Mouse (Mus musculus): ENCODE measurements around the gene Slit3.

Gene Slit3

DNA sequence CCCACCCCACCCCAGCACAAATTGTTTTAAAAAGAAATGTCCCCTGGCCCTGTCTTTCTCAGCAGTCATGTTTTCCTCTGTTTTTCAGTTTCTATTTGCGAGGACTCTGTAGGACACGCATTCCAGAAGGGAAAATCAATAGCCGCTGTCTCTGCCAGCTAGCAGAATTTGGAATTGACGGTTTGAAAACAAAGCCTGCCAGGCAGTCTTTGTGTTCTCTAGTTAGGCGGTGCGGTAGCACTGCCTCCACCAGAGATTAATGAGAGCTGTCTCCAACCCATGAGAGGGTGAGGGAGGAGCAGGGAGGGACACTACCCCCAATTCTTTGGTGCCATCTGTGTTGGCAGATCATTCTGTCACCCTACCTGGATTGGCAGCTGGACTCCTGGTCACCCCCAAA is 392.3 kb downstream of the Slit3 start:
- no peak for DNase-seq (ENCODE audit: low read depth, low spot score)

DNA sequence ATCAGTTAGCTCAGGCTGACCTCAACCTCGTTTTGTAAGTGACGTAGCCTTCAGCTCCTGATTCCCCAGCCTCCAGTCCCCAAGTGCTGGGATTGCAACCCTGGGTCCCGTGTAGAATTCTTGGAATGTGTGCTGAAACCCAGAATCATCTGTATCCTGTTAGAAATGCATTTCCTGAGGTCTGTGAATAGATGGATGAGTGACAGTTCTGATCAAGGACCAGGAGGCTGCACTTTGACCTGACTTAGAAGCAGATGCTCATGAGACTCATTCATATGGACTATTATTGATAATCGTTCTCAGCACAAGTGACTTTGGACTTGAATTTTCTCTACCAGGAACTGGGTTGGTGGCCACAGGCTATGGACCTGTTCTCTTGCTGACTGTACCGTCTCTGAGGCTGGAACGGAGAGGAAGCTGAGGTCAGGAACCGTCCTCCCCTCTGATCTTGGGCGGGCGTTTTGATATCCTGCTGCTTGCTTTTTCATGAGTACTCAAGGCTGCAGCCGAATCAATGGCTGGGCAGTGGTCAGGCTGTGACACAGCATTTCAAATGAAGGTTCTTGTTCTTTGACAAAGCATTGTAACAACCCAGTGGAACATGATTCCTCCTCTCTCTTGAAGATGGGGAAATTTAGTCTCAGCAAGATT is 401.9 kb downstream of the Slit3 start:
- no peak for DNase-seq (ENCODE audit: low read depth, low spot score)

DNA sequence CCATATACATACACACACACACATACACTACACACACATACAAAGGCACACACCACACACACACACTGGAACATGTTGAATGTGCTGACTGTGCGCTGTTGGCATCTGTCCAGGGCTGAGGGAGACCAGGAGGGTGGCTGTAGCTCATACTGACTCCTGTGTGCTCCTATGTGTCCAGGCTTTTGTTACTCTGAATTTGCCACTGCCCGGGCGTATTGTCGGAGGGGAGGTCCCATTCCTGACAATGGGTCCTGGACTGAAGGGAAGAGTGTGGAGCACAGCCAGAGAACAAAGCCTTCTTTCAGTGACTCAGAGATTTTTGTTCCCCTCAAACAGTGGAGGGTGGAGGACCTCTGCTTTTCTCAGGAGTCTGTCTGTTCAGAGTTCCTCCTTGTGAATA is 402.7 kb downstream of the Slit3 start:
- no peak for DNase-seq (ENCODE audit: low read depth, low spot score)

DNA sequence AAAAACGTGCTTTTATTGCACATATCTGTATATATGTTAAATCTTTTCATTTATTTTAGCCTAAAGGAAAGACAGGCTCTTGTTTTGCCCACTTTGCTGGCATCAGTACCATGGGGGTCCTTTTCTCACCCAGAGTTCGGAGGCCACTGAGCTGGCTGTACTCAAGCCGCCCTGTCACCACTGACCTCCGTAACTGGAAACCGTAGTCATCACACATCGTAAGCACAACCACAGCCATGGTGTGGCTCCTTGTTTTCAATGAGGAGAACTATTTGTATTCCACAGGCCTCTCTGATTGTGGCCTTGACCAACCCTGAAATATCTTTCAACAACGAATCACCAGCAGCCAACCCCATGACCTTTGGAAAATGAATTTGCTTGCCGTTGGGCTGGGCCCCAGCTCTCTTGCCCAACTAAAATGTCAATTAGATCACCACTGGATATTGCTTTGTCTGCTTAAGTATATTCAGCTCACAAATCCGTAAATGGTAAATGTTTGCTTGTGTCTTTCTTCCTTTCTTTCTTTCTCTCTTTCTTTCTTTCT is 405.3 kb downstream of the Slit3 start:
- no peak for DNase-seq (ENCODE audit: low read depth, low spot score)

DNA sequence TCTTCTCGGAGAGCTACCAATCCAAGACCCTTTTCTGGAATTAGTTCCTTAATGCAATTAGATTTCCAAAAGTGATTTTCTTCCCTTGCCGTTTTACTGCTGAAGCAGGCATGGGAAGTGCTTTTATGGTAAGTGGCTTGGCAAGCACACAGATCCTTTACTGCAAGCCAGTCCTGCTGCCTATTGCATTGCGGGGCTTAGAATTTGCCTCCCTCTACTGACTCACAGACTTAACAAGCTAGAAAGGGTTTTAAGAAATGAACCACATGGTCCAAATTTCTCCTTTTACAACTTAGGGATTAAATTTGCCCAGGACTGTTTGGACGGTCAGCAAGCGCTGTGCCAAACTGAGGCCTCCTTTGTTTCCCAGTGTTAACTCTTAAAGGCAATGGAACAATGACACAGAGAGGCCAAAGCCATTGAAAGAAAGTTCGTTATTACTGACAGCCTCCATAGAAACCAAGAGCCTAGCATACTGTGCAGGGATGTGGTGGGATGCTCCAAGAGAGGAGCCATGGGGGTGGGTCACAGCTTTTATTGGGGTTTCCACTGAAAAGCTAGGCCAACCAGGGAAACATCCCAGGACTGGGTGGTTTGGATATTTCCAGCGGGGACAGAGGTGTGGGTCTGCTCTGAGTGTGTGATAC is 406.9 kb downstream of the Slit3 start:
- no peak for DNase-seq (ENCODE audit: low read depth, low spot score)

DNA sequence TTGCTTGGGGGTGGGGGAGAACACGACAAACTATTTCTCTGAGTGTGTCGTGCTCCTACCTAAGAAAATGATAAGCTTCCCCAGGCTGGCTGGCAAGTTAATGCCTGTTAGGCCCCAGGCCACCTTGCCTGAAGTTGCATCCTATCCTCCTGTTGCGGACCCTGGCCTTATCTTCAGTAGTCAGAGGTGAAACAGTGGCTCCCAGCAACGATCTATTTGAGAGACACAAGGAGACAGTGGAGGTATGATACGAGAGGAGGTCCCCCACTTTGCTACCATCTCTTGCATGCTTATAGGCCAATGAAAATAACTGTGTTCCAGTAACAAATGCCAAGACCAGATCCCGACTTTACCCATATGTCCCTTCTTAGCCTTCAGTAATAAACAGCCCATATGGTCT is 414.0 kb downstream of the Slit3 start:
- no peak for DNase-seq (ENCODE audit: low read depth, low spot score)

DNA sequence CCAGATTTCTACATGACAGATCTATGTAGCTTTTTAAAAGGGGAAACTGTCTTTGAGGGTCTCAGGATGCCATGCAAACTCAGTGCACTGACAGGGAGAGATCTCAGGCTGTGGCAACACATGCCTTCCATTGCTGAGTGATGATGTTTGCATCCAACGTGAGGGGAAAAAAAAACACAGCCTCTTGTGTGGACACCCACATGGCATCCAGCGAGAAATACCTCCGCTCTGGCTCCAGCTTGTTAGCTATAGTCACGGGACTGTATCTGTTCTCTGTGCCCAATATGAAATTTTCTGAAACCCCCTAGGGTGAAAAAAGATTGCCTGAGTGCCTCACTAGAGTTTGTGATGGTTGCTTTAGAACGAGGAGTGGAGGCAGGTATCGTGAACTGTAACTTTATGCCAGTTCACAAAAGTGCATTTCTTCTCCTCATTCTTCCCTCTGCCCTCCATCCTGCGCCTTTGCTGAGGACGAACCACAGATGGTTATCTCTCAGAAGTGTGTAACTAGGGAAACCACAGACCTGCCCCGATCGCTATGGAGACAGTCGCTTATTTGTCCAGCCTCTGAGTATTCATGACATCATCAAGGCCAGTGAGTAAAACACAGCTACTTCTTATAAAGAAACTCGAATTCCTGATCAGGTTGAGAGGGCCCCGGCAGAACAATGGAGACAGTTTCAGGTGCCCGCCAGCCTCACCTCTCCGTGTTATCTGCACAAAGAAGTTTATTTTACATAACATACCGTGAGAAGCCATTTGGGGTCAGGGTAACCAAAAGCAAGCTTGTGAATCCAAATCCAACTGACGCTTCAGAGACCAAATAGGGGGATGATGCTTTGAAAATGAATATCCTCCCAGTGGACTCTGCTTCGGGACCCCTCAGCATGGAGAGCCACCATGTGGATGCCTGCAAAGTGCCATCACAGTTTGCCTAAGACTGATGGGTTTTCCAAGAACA is 416.4 kb downstream of the Slit3 start:
- no peak for DNase-seq (ENCODE audit: low read depth, low spot score)

DNA sequence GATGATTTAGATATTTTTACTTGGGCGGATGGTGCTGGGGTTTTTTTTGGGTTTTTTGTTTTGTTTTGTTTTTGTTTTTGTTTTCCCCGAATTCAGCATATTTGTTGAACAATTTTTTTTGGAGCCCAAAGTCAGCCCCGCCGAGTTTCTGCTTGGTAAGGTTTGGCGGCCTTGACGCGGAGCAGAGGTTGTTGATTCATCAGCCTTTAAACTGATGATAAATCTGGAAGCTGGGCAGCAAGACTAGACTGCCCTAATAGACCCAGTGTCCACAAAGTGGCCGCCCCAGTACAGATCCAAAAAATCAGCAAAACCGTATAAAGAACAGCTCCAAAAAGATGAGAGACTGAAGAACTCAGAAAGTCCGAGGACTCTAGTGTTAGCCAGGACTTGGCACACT is 421.7 kb downstream of the Slit3 start:
- no peak for DNase-seq (ENCODE audit: low read depth, low spot score)

DNA sequence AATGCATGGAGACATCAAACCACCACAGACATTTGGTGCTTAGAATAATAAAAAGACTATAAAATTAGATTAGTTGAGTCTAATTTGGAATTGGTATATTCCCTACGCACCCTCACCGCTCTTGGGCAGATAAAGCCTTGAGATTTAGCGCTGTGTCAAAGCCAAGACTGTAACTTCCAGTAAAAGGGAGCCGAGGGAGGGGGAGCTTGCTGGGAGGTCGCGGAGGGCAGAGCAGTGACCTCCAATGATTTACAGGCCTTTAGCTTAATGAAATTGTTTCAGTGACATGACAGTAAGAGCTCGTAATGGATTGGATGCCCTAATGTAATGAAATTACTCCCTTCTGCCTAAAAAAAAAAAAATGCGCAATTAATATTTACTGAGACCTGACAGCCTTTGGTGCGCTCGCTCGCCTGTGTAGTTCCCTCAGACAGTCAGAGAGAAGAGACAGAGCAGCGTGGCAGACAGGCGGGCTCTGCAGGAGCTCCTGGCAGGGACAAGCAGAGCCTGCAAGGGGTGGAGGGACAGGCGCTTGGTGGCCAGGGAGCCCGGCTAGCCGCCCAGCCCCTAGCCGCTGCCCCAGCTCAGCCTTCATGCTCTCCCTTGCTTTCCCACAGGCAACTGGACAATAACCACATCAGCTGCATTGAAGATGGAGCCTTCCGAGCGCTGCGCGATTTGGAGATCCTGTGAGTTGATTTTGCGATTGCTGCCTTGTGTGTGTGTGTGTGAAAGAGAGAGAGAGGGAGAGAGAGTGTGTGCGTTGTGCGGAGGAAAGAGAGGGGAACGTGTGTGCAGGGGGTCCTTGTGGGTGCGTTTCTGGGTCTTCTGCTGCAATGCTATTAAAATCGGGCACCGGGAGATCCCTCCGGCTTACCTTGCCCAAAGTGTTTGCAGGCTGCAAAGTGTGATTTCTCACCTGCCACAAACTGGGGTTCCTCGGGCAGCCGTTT is 423.4 kb downstream of the Slit3 start:
- DNase-seq (ENCODE audit: low read depth, low spot score) = no peak

DNA sequence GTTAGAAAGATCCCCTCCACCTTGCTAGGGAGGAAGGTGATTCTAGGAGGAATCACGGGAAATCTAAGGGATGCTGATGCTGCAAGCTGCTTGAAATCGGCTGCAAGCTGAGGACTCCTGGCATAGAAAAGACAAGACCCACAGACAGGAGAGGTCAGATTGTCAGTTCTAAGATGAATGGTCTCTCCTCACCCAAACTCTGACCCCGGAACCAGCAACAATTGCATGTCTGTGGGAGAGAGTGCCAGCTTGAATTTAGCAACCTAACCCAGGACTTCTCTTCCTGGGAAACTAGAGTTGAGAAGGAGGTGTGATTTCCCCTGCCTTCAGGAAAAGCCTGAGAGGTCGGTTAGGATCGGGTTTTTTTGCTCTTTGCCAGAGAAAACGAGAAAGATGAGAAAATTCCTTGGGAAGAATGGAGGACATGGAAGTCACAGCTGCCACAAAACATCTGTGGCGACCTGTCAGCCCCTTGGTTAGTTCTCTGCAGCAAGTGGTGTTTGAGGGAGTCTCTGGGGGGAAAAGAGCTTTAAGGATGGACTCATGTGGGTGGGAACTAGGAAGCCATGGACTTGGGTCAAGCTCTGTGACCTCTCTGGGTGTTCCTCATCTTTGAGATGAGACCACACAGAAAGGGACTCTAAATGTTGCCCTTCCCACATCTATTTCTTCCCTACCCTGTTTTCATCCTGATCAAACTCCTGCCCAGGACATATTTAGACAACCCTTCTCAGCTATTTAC is 425.2 kb downstream of the Slit3 start:
- no peak for DNase-seq (ENCODE audit: low read depth, low spot score)

DNA sequence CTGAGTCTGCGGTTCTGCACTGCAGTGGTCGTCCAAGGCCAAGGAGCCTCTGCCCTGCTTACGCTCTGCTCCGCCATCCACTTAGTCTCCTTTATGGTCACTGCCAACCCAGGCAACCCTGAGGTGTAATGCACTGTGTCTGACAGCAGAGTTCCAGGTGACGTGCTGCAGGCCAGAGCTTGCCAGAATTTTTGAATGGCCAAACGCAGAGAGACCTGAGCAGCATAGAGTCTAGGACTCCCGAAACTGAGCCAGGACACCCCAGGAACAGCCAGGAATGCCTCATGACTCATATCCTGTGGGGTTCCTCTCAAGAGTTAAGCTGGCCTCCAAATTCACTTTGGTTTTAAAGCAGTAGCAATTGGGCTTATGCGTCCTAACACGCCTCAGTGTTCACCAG is 429.0 kb downstream of the Slit3 start:
- no peak for DNase-seq (ENCODE audit: low read depth, low spot score)

DNA sequence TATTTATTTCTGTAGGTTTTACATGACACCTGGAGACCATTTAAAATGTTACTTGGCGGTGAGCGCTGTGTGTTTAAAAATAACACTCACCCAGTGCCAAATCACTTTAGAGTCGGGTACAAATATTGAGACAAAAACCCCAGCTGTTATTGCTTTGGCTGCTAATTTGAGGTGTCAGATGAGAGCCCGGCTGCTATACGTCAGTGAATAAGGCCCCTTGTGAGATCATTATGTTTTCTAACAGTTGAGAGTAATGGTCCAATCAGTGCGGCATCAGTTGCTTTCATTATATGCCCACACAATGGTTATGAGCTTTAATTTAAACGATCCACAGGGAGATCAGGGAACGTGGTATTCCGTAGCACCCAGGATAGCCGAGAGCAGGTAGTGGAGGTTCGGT is 435.2 kb downstream of the Slit3 start:
- DNase-seq (ENCODE audit: low read depth, low spot score) = no peak

DNA sequence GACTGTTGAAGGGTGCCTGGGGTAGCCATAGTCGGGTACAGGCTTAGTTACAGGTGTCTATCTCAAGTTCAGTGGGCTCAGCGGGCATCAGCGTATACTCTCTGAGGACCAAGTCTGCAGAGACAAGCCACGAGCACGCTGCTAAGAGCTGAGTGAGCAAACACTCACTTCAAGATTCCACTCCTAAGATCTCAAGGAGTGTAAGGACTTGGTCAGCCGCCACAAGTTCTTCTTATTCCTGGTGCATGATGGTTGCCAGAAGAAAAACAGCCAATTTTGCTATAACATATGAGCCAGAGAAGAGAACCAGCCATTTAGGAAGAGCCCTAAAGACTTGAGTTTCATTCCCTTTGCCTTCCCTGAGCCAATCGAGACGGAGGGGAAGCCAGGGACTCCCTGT is 436.5 kb downstream of the Slit3 start:
- DNase-seq (ENCODE audit: low read depth, low spot score) = no peak

DNA sequence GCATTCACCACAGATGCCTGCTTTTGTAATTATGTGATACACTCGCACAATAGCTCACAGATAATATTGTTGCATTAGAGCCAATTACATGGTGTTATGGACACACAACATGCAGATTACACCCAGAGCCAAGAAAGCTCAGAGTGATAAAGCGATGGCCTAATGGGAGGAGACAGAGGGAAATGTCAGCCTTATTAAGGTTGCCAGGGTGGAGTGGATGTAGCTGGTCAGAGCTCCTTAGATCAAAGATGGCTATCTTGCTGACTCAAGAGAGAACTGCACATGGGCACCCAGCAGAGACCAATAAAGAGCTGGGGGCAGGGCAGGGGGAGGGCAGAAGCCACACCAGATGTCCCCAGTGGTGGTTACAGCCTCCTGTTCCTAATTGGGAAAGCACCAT is 437.3 kb downstream of the Slit3 start:
- DNase-seq (ENCODE audit: low read depth, low spot score) = no peak

DNA sequence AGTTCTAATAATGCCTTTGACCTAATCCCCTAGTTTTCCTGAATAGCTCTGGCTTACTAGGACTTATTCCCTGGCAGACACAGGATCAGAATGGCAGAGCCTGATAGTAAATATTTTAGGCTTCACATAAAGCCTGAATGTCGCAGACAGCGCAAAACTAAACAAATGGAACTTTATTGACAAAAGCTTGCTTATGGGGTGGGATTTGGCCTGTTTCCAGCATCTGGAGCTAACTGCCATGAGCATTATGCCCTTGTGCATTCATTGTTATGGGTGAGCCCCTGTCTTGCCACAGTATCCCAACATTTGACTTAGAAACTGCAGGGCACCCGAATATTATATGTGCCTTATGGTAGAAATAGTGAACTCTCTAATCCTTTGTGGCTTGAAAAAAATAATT is 438.4 kb downstream of the Slit3 start:
- DNase-seq (ENCODE audit: low read depth, low spot score) = no peak

DNA sequence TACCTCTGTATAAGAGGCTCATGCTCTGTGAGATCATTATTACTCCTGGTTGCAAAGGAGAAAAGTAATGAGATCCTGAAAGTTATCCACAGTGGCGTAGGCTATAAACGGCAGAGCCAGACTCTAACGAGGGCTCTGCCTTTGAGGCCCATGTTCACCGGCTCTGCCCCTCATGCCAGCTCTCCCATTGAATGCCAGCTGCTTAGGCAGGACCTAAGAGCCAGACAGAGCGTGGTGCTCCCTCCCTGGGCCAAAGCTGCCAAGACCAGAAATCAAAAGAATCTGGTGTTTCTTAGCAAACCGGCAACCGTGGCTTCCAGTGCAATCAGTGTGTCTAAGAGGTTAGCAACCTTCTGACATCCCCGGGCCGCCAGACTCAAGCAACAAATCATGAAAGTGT is 440.7 kb downstream of the Slit3 start:
- DNase-seq (ENCODE audit: low read depth, low spot score) = no peak

DNA sequence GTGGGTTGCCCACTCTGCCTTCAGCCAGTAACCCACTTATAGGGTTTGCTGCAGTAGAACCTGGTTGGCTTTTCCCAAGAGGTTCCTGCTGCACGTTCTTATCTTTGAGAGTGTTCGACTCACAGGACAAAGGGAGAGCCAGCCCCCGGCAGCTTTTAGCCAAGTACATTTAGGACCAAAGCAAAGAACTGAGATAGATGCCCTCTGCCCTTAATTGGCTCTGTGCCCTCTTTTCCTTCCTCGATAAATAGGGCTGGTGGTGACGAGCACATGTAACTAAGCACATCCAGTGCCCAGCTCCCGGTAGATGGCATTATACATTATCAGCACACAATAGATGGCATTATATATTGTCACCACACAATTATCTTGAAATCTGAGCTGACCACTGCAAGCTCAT is 444.3 kb downstream of the Slit3 start:
- DNase-seq (ENCODE audit: low read depth, low spot score) = no peak

DNA sequence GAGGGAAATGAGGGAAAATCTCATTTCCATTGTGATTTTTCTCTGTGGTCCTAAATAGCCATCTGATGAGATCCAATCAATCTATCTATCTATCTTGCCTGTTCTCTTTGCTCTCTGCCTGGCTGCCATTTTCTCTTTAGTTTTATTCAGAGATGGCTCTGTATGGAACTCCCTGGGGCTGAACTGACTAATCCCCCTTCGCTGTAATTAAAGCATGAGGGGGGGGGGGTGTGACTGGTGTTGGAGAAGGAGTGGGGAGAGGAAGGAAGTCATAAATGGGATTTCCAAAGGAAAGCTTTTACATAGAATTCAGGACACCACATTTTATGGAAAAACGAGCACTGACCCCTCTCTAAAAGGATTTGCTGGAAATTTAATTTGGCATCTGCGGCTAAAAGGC is 445.7 kb downstream of the Slit3 start:
- DNase-seq (ENCODE audit: low read depth, low spot score) = no peak

DNA sequence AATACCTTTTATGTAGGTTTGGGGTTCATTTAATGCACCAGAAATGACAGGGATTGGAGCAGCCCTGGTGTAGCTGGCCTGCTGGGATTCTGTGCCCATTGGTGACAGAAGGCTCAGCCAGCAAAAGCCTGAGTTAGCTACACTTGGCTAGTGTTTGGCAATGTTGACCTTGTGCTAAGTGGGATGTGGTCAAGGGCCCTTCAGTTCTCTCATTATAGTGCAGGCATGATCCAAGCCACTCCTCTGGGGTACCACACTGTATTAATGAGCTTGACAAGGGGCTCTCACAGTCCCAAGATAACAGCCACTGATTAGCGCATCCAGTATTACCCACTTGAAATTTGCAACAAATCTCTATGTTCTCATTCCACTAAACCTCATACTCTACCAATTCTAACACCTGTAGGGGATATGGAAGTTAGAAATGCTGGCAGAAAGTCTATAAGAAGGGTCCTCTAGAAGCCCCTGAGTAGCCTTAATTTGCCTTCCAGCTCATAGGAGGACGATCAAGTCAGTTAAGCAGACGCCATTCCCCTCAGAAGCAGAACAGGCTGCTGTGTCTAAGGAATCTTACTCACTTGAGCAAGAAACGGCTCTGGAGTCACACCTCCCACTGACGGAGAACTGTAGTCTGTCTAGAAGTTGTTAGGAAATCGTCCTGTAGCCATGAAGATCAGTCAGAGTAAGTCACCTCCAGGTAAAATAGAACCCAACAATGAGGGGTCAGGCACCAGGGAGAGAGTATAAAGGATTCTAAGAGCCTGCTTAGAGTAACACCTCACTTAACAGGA is 448.3 kb downstream of the Slit3 start:
- DNase-seq (ENCODE audit: low read depth, low spot score) = no peak

DNA sequence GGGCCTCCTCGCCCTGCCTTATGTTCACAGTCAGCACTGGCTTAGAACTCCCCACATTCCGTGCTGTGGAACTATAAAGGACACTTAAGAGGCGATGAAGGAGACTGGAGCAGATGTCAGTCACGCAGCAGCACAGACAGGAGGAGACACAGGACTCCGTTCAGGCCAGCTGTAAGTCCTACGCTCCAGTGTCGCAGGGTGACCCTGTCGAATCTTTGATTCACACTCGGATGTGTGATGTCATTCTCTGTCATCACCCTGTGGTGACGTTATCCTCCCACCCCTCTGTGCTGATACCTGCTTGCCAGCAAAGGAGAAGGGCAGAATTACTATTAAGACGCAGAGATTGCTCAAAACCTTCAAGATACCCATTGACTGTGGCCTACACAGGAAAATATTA is 448.9 kb downstream of the Slit3 start:
- DNase-seq (ENCODE audit: low read depth, low spot score) = no peak
